ENCODE assay signal across 23 mouse cellular contexts in the genomic region with DNA sequence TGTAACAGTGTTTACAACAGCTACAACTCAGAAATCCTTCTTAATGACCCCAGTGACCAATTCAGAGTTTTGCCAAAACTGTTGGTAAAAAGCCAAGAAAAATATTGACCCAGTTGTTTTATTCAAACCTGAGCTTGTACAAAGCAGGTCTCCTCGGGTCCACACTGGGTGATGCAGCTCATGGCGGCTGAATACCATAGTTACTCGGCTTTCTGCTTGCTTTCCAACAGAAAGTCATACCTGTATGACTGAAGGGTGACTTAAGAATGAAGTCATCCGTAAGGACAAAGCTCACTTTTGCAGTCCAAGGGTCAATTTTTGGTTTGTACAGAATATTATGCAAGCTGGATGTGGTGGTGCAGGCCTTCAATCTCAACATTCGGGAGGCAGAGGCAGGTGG. TPM values are rescaled to one million over a fixed set of nuclear protein-coding genes. Genes with fewer than 3 reads are reported as not detected.
"Had no signal": no experiment of that assay in that cellular context is flagged by ENCODE, and none has a peak within 500 bp of the region (broad histone marks: within the 10 kb centered on the region; RNA-seq: fewer than 3 reads in every experiment).

No protein-coding gene starts in this region.

- ATAC-seq: lung, postnatal 0 days; midbrain, embryonic 13.5 days; midbrain, embryonic 15.5 days had no signal

- H3K9me3 ChIP-seq: lung, embryonic 15.5 days; midbrain, embryonic 13.5 days; midbrain, embryonic 15.5 days; neural tube, embryonic 15.5 days had no signal

- H3K27ac ChIP-seq: lung, embryonic 15.5 days; macrophage; midbrain, embryonic 13.5 days; midbrain, embryonic 15.5 days; neural tube, embryonic 13.5 days; neural tube, embryonic 15.5 days had no signal

- H3K4me1 ChIP-seq: lung, embryonic 15.5 days; midbrain, embryonic 13.5 days; midbrain, embryonic 15.5 days; neural tube, embryonic 13.5 days; neural tube, embryonic 15.5 days had no signal

- H3K27me3 ChIP-seq: lung, embryonic 15.5 days; midbrain, embryonic 13.5 days; midbrain, embryonic 15.5 days; neural tube, embryonic 13.5 days; neural tube, embryonic 15.5 days had no signal

- H3K4me2 ChIP-seq: lung, embryonic 15.5 days; midbrain, embryonic 11.5 days; midbrain, embryonic 13.5 days; midbrain, embryonic 15.5 days; neural tube, embryonic 13.5 days; neural tube, embryonic 15.5 days had no signal

- H3K4me3 ChIP-seq: lung, embryonic 15.5 days; megakaryocyte, embryonic 14.5 days; midbrain, embryonic 13.5 days; midbrain, embryonic 15.5 days; neural tube, embryonic 13.5 days; neural tube, embryonic 15.5 days had no signal

- H3K36me3 ChIP-seq: lung, embryonic 15.5 days had no signal

- DNase-seq: lung, adult 2 months; lung, postnatal 14 days; lung, postnatal 36 days; retina, postnatal 1 day; right cerebral cortex, adult 18-20 months; right cerebral cortex, postnatal 25 days; right cerebral cortex, postnatal 4 days; spleen, adult 18-20 months; thymus, adult 18-20 months; thymus, postnatal 14 days; thymus, postnatal 36 days had no signal

- H3K9ac ChIP-seq: lung, embryonic 15.5 days; midbrain, embryonic 13.5 days; midbrain, embryonic 15.5 days; neural tube, embryonic 13.5 days; neural tube, embryonic 15.5 days had no signal

RNA-seq across cellular contexts. Expression of a gene that starts 12.0 kb away (rescaled TPM):
- total RNA-seq: monocyte, adult 5-6 weeks had no signal
- polyA plus RNA-seq: macrophage had no signal

RNA-seq across cellular contexts. Expression of a gene that starts 19.1 kb away (rescaled TPM):
- total RNA-seq: monocyte, adult 5-6 weeks had no signal
- polyA plus RNA-seq: midbrain, embryonic 13.5 days; midbrain, postnatal 0 days; neural tube, embryonic 11.5 days; neural tube, embryonic 13.5 days; neural tube, embryonic 15.5 days had no signal
